Mouse (Mus musculus) gastrocnemius, adult 2 months (tissue): Measurements from ENCODE around the gene Wdr61. TPM values are rescaled to one million over a fixed set of nuclear protein-coding genes. Genes with fewer than 3 reads are reported as not detected.

Experiments used
- DNase-seq: peaks from one replicate; pipeline ENCODE4 v3.0.0; 2022
- H3K27ac ChIP-seq: fragments of 200-600 bp; 2 replicates; pipeline ENCODE4 v1.8.1; 2022; ENCODE audit warnings: mild to moderate bottlenecking
- H3K4me3 ChIP-seq: fragments of 200-600 bp; 2 replicates; pipeline ENCODE4 v1.8.1; 2022; ENCODE audit warnings: mild to moderate bottlenecking, moderate library complexity
- CTCF ChIP-seq: fragments of 200-600 bp; IDR thresholded peaks from 2 replicates; pipeline ENCODE4 v1.8.1; 2022; ENCODE audit warnings: antibody characterized with exemption, mild to moderate bottlenecking, moderate library complexity
- intact Hi-C: fragments of 180-260 bp; cut with DNase I; formaldehyde crosslinking; loops from one replicate; pipeline ENCODE4 v1.15.1; 2025
- total RNA-seq, 2 experiments: library from RNA; stranded (reverse); gene quantifications; 2 replicates each; pipeline ENCODE4 v1.2.3; 2021

The Wdr61 gene
- total RNA-seq, 2 experiments from 2014 or later, result 17.9 to 20.8 TPM

GRCm38 (mm10) chr9:54752201-54752943, 18.1 kb upstream of the Wdr61 start:
- intact Hi-C loops, result no loop called here
- H3K4me3 ChIP-seq, result no peak overlapping the region
- no peak for TF ChIP-seq CTCF
- no peak overlapping the region for H3K27ac ChIP-seq
- DNase-seq, result no peak

- intact Hi-C loops, result no loop called here
- Histone ChIP-seq H3K27ac (no peak overlapping the region), H3K4me3 (no peak overlapping the region)
- TF ChIP-seq CTCF, result no peak
- DNase-seq, result no peak
Observed at GRCm38 (mm10) chr9:54751684-54752083, 17.4 kb upstream of the Wdr61 start.

DNA sequence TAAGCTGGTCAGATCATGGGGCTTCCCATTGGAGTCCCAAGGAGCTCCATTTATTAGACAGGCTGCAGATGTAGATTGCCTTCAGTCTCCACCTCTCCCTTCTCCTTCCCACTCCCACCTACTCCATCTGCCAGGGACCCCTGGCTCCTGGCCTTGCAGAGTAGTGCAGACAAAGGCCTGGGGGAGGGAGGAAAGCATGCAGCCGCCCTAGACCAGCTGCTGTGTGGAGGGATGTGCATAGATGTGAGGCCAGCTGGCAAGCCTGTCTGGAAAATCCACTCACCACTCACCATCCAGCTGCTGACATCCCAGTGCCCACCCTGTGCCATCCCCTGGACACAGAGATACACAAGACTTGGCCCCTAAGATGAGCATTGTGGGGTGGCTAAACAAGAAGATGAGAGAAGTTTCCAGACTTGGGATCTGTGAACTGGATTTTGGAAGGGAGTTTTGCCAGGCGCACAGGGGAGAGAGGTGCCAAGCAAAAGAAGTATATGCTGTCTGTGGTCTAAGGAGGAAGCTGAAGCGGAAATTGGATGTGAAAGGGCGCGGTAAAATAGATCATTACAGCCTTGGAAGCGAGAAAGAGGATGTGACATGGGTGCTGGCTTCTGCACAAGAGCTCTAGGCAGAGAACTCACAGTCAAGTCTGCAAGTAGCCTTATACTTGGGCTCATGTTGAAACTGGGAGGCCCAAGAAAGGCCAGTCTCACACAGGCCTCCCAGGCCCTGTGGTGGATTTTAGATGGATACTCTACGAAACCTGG, 16.1 kb upstream of the Wdr61 start:
- Histone ChIP-seq H3K27ac (no peak overlapping the region), H3K4me3 (no peak overlapping the region)
- no peak for TF ChIP-seq CTCF
- no peak for DNase-seq
- intact Hi-C loops, result no loop called here

GRCm38 (mm10) chr9:54745740-54746370, 11.5 kb upstream of the Wdr61 start:
- H3K27ac ChIP-seq, result no peak overlapping the region
- no peak for DNase-seq
- TF ChIP-seq CTCF, result no peak

DNA sequence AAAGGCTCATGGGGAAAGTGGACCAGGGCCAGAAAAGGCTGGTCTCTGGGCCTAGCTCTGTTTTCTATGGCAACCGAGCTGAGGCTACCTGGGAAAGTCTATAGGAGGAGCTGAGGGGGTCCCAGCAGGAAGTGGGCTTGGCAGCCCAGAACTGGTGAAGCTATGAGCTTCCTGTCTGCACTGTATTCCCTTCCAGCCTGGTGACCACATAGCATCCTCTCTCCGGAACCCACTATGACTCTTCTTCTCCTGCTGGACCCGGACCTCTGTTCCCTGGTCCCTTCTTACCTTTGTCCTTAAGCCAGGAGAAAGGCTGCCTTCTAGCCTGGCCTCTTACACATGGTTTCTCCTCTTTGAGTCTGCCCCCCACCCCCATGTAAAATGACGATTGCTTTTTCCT, 9.6 kb upstream of the Wdr61 start:
- H3K27ac ChIP-seq, result no peak overlapping the region
- no peak for DNase-seq
- no peak for TF ChIP-seq CTCF
- no peak overlapping the region for H3K4me3 ChIP-seq
- intact Hi-C loops, result no loop called here

More at GRCm38 (mm10) chr9:54745740-54746370, 11.5 kb upstream of the Wdr61 start:
- no peak overlapping the region for H3K4me3 ChIP-seq
- intact Hi-C loops, result no loop called here

DNA sequence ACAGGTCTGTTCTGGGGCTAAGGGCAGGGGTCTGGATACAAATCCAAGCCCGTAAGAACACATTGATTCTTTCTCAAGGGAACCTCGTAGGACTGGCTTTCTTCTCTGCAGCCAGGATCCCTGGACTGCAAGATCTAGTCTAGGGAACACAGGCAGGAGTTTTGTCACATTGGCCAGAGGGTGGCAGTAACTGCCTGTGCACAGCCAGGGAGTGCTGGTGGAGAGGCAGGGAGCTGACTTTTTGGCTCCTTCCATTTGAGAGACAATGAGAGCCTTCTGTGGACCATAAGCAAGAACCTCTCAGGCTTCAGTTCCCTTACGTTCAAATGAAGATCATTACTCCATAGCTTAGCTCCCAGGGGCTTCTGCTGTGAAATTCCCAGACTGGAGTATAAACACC, 4.1 kb upstream of the Wdr61 start:
- no peak overlapping the region for H3K4me3 ChIP-seq
- DNase-seq, result peak; percentile 59
- peak; percentile 64 for TF ChIP-seq CTCF
- intact Hi-C loops, result loop anchor here (5.0 kb wide), 1 partner anchor 374 kb away; no protein-coding TSS in a partner anchor
- no peak overlapping the region for H3K27ac ChIP-seq

DNA sequence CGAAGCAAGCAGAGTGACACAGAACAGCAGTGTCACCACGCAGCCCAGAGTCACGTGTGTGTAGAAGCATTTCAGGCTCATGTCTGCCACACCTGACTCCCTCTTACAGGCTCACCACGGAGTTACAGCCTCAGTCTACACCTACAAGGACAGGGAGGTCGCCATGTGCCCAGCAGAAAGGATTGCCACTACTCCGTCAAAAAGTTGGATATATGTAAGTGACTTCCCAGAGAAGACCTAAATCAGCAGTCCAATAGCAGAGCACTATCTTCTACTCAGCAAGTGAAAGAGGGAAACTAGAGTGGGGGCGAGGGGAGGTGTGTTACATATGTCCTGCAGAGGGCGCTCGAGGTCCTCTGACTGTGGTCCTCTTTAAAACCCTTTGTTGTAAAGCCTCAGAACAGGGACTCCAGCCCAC, 2.0 kb upstream of the Wdr61 start:
- Histone ChIP-seq H3K27ac (no peak overlapping the region), H3K4me3 (0 out of 2 replicates have a peak overlapping the region, but pooled peaks have one; percentile 29)
- peak; percentile 70 for TF ChIP-seq CTCF
- peak; percentile 49 for DNase-seq
- intact Hi-C loops, result loop anchor here (5.0 kb wide), 1 partner anchor 376 kb away; no protein-coding TSS in a partner anchor

DNA sequence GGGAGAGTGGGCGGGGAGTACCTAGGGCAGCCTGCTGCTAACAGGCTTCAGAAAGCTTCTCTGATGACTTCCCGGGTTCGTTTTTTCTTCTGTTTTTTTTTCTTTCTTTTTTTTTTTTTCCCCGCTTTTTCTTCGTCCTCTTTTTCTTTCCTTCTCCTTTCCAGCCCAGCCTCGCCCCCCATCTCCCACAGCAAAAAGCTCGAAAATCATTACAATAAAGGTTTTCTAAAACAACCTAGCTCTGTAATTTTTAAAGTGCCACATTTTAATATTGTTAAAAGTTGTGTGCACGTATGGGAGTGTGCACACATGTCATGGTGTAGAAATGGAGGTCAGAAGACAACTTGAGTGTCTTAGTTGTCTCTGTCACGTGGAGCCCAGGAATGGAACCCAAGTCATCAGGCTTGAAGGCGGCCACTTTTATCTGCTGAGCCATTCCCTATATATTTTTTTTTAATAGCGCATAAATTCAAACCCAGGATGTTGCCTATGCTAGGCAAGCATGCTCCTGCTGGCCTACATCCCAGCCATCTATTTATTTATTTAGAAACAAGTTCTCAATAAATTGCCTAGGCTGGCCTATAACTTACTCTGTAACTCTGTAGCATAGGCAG, 427 bp upstream of the Wdr61 start:
- no peak for TF ChIP-seq CTCF
- no peak for DNase-seq
- Histone ChIP-seq H3K4me3 (peak overlapping the region; percentile 91), H3K27ac (peak overlapping the region; percentile 94)
- intact Hi-C loops, result loop anchor here (5.0 kb wide), 2 partner anchors 218 to 378 kb away; partner anchors contain the start of genes AY074887 and Psma4

- Histone ChIP-seq H3K4me3 (no peak overlapping the region), H3K27ac (no peak overlapping the region)
- TF ChIP-seq CTCF, result peak; percentile 66
- intact Hi-C loops, result loop anchor here (5.0 kb wide), 1 partner anchor 220 kb away; the partner anchor contains the start of genes AY074887 and Psma4
- DNase-seq, result no peak
Observed at GRCm38 (mm10) chr9:54732122-54732521, 2.2 kb downstream of the Wdr61 start.

GRCm38 (mm10) chr9:54726315-54726714, 8.0 kb downstream of the Wdr61 start:
- intact Hi-C loops, result loop anchor here (10.0 kb wide), 1 partner anchor 168 kb away; no protein-coding TSS in a partner anchor
- TF ChIP-seq CTCF, result no peak
- DNase-seq, result no peak
- no peak overlapping the region for H3K27ac ChIP-seq
- H3K4me3 ChIP-seq, result no peak overlapping the region

DNA sequence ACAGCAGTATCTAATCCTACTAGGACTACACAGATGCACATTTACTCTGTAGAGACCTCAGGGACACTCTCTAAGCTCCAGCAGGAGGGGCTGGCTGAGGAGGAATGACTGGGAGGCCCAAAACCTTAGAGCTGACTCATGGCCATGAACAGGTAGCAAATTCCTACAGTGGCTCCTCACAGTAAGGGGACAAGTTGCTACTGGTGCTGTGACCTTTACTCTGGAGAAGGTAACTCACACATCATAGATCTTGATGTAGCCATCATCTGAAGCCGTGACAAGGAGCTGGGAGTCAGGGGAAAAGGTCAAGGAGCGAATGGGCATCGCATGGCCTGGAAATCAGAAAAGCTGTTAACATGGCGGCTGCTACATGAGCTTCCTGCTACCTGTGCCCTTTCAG, 11.7 kb downstream of the Wdr61 start:
- DNase-seq, result no peak
- no peak for TF ChIP-seq CTCF
- Histone ChIP-seq H3K27ac (no peak overlapping the region), H3K4me3 (no peak overlapping the region)
- intact Hi-C loops, result loop anchor here (10.0 kb wide), 1 partner anchor 172 kb away; no protein-coding TSS in a partner anchor

GRCm38 (mm10) chr9:54722156-54722555, 12.2 kb downstream of the Wdr61 start:
- intact Hi-C loops, result loop anchor here (10.0 kb wide), 1 partner anchor 173 kb away; no protein-coding TSS in a partner anchor
- no peak overlapping the region for H3K4me3 ChIP-seq
- no peak for TF ChIP-seq CTCF
- no peak overlapping the region; the same call in 1 of the 2 replicates for H3K27ac ChIP-seq
- no peak for DNase-seq
